Mouse (Mus musculus): Measurements from ENCODE around the gene Gcdh.
A peak's percentile ranks its signal among the peaks of the same experiment; 100 is the strongest.
"Not testable (repeated sequence)": the region's sequence is repeated elsewhere in the genome, so short reads cannot be mapped to it uniquely, and the experiment has no call there.

The Gcdh gene

GRCm38 (mm10) chr8:84917781-84918180, 24.1 kb upstream of the Gcdh start:
- Histone ChIP-seq H3K27me3 (ENCODE audit: control insufficient read depth, insufficient read depth, low read length, poor library complexity, severe bottlenecking) (peaks cover 2% of the 10 kb centered on the region), H3K36me3 (ENCODE audit: control insufficient read depth, insufficient read depth, low read length, poor library complexity, severe bottlenecking) (peaks cover 6% of the 10 kb centered on the region)
- no peak for DNase-seq (ENCODE audit: low read depth, low spot score)

- no peak for DNase-seq (ENCODE audit: low read depth, low spot score)
- H3K36me3 ChIP-seq (ENCODE audit: control insufficient read depth, insufficient read depth, low read length, poor library complexity, severe bottlenecking): peaks cover 3% of the 10 kb centered on the region
- peaks cover 2% of the 10 kb centered on the region for H3K27me3 ChIP-seq (ENCODE audit: control insufficient read depth, insufficient read depth, low read length, poor library complexity, severe bottlenecking)
These were observed 21.5 kb upstream of the Gcdh start for GRCm38 (mm10) chr8:84915269-84915668.

GRCm38 (mm10) chr8:84913960-84914359, 20.2 kb upstream of the Gcdh start:
- peak; percentile 81 for DNase-seq (ENCODE audit: low read depth, low spot score)
- Histone ChIP-seq H3K27me3 (ENCODE audit: control insufficient read depth, insufficient read depth, low read length, poor library complexity, severe bottlenecking) (peaks cover 2% of the 10 kb centered on the region), H3K36me3 (ENCODE audit: control insufficient read depth, insufficient read depth, low read length, poor library complexity, severe bottlenecking) (peaks cover 3% of the 10 kb centered on the region)

GRCm38 (mm10) chr8:84913502-84913900, 19.8 kb upstream of the Gcdh start:
- DNase-seq (ENCODE audit: low read depth, low spot score): peak; percentile 81

GRCm38 (mm10) chr8:84912895-84913501, 19.3 kb upstream of the Gcdh start:
- peaks cover 3% of the 10 kb centered on the region for H3K36me3 ChIP-seq (ENCODE audit: control insufficient read depth, insufficient read depth, low read length, poor library complexity, severe bottlenecking)
- H3K27me3 ChIP-seq (ENCODE audit: control insufficient read depth, insufficient read depth, low read length, poor library complexity, severe bottlenecking): peaks cover 2% of the 10 kb centered on the region
- DNase-seq (ENCODE audit: low read depth, low spot score): peak; percentile 94

More at GRCm38 (mm10) chr8:84913502-84913900, 19.8 kb upstream of the Gcdh start:
- peaks cover 2% of the 10 kb centered on the region for H3K27me3 ChIP-seq (ENCODE audit: control insufficient read depth, insufficient read depth, low read length, poor library complexity, severe bottlenecking)
- H3K36me3 ChIP-seq (ENCODE audit: control insufficient read depth, insufficient read depth, low read length, poor library complexity, severe bottlenecking): peaks cover 3% of the 10 kb centered on the region

DNA sequence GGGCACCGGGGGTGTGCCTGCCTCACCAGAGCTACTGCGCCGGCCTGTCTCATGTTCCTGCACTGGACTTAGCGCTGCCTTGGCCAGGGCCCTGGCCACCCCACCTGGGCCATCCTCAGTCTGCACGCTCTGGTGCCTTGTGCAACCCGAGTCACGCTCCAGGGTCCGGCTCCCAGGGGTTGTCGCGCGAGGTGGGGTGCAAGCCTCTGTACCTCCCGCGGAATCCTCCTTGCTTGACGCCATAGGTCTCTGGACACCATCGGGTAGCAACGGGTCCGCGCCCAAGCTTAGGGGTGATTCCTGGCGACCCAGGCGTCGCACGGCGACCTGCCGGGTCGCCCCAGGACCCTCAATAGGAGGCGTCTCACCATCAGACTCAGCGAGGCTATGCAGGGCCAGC, 18.7 kb upstream of the Gcdh start:
- no peak for DNase-seq (ENCODE audit: low read depth, low spot score)
- Histone ChIP-seq H3K36me3 (ENCODE audit: control insufficient read depth, insufficient read depth, low read length, poor library complexity, severe bottlenecking) (peaks cover 3% of the 10 kb centered on the region), H3K27me3 (ENCODE audit: control insufficient read depth, insufficient read depth, low read length, poor library complexity, severe bottlenecking) (no peaks in the 10 kb centered on the region)

DNA sequence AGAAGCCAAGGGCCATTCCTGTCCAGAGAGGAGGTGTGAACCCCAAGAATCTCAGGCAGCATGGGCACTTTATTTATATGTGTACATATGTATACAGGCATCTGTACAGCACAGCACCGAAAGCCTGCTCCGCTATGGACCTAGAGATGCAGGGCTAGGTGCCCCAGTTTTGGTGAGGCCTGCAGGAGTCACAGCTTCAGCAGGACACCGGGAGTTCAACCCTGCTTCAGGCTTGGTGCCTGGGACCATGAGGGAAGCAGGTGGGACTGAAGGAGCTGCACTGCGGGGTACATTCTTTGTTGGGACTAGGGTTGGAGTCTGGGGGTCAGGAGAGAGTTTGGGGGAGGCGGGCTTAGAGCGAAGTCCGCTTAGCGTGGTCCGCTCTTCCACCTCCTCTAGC, 18.1 kb upstream of the Gcdh start:
- DNase-seq (ENCODE audit: low read depth, low spot score): no peak
- no peaks in the 10 kb centered on the region for H3K27me3 ChIP-seq (ENCODE audit: control insufficient read depth, insufficient read depth, low read length, poor library complexity, severe bottlenecking)
- peaks cover 3% of the 10 kb centered on the region for H3K36me3 ChIP-seq (ENCODE audit: control insufficient read depth, insufficient read depth, low read length, poor library complexity, severe bottlenecking)

GRCm38 (mm10) chr8:84910551-84910950, 16.8 kb upstream of the Gcdh start:
- DNase-seq (ENCODE audit: low read depth, low spot score): no peak
- H3K36me3 ChIP-seq (ENCODE audit: control insufficient read depth, insufficient read depth, low read length, poor library complexity, severe bottlenecking): no peaks in the 10 kb centered on the region; the same call in 1 of the 2 replicates
- no peaks in the 10 kb centered on the region for H3K27me3 ChIP-seq (ENCODE audit: control insufficient read depth, insufficient read depth, low read length, poor library complexity, severe bottlenecking)

GRCm38 (mm10) chr8:84909949-84910348, 16.2 kb upstream of the Gcdh start:
- no peaks in the 10 kb centered on the region; the same call in 1 of the 2 replicates for H3K36me3 ChIP-seq (ENCODE audit: control insufficient read depth, insufficient read depth, low read length, poor library complexity, severe bottlenecking)
- no peaks in the 10 kb centered on the region for H3K27me3 ChIP-seq (ENCODE audit: control insufficient read depth, insufficient read depth, low read length, poor library complexity, severe bottlenecking)
- no peak for DNase-seq (ENCODE audit: low read depth, low spot score)

DNA sequence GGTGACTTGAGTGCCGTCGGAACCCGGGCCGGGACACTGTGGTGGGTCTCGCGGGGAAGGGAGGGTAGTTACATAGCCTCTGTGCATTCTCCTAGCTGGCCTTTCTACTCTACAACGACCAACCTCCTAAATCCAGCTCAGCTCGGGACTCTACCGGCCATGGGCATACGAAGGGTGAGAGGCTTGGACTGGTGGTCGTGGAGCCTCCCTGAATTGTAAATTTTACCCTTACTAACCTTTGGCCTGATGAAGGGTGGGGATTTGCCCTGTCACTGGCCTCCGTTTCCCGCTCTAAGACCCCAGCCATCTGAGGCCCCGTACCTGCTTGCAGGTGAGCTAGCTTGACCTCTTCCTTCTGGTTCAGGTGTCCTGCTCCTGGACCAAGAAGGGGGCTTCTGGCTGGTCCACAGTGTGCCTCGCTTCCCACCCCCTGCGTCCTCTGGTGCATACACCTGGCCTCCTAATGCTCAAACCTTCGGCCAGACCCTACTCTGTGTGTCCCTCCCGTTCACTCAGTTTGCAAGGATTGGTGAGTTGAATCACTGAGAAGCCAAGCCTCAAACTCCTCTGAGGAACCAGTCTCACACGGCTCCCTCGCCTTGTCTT, 15.5 kb upstream of the Gcdh start:
- H3K27me3 ChIP-seq (ENCODE audit: control insufficient read depth, insufficient read depth, low read length, poor library complexity, severe bottlenecking): no peaks in the 10 kb centered on the region

GRCm38 (mm10) chr8:84908421-84909161, 14.9 kb upstream of the Gcdh start, which contains the start of gene Dnase2a:
TSS of gene Dnase2a (plus strand) at chr8:84908560.
- Histone ChIP-seq H3K36me3 (ENCODE audit: control insufficient read depth, insufficient read depth, low read length, poor library complexity, severe bottlenecking) (no peaks in the 10 kb centered on the region), H3K27me3 (ENCODE audit: control insufficient read depth, insufficient read depth, low read length, poor library complexity, severe bottlenecking) (no peaks in the 10 kb centered on the region)
- peak; percentile 99 for DNase-seq (ENCODE audit: low read depth, low spot score)

More for the DNA sequence above, 15.5 kb upstream of the Gcdh start:
- no peaks in the 10 kb centered on the region for H3K36me3 ChIP-seq (ENCODE audit: control insufficient read depth, insufficient read depth, low read length, poor library complexity, severe bottlenecking)
- DNase-seq (ENCODE audit: low read depth, low spot score): no peak

DNA sequence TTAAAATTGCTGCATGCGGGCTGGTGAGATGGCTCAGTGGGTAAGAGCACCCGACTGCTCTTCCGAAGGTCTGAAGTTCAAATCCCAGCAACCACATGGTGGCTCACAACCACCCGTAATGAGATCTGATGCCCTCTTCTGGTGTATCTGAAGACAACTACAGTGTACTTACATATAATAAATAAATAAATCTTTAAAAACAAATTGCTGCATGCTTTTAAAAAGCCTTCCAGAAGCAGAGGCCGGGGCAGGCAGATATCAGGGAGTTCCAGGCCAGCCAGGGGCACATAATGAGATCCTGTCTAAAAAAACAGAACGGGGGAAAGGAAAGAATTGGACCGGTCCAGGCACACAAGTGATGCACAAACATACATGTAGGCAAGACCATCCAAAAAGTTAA, 14.3 kb upstream of the Gcdh start:
- not testable (repeated sequence) for H3K36me3 ChIP-seq (ENCODE audit: control insufficient read depth, insufficient read depth, low read length, poor library complexity, severe bottlenecking); DNase-seq (ENCODE audit: low read depth, low spot score); H3K27me3 ChIP-seq (ENCODE audit: control insufficient read depth, insufficient read depth, low read length, poor library complexity, severe bottlenecking)

DNA sequence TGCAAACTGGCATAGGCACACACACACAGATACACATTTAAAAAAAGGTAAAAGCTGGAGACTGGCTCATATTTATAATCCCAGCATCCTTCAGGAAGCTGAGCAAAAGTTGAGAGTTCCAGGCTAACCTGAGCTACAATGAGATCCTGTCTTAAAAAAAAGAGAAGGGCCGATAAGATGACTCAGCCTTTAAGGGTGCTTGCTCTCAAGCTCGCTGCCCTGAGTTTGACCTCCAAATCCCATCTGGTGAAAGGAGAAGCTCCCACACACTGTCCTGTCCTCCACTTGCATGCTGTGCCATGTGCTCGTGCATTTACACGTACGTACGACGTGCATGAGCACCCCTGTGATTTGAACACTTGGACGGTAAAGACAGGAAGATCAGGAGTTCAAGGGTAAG, 13.8 kb upstream of the Gcdh start:
- no peaks in the 10 kb centered on the region for H3K27me3 ChIP-seq (ENCODE audit: control insufficient read depth, insufficient read depth, low read length, poor library complexity, severe bottlenecking)
- no peaks in the 10 kb centered on the region for H3K36me3 ChIP-seq (ENCODE audit: control insufficient read depth, insufficient read depth, low read length, poor library complexity, severe bottlenecking)
- DNase-seq (ENCODE audit: low read depth, low spot score): no peak

GRCm38 (mm10) chr8:84907037-84907436, 13.3 kb upstream of the Gcdh start:
- no peaks in the 10 kb centered on the region for H3K36me3 ChIP-seq (ENCODE audit: control insufficient read depth, insufficient read depth, low read length, poor library complexity, severe bottlenecking)
- no peak for DNase-seq (ENCODE audit: low read depth, low spot score)
- no peaks in the 10 kb centered on the region for H3K27me3 ChIP-seq (ENCODE audit: control insufficient read depth, insufficient read depth, low read length, poor library complexity, severe bottlenecking)

GRCm38 (mm10) chr8:84904351-84904750, 10.6 kb upstream of the Gcdh start:
- DNase-seq (ENCODE audit: low read depth, low spot score): no peak
- no peaks in the 10 kb centered on the region for H3K27me3 ChIP-seq (ENCODE audit: control insufficient read depth, insufficient read depth, low read length, poor library complexity, severe bottlenecking)
- H3K36me3 ChIP-seq (ENCODE audit: control insufficient read depth, insufficient read depth, low read length, poor library complexity, severe bottlenecking): no peaks in the 10 kb centered on the region
